Mouse (Mus musculus) hindbrain, embryonic 15.5 days (tissue): ENCODE results near the gene Celf3. TPM values are rescaled to one million over a fixed set of nuclear protein-coding genes. Genes with fewer than 3 reads are reported as not detected.

Experiments used
- polyA plus RNA-seq: library from polyadenylated mRNA; unstranded; fragments of >200 nt; fragmentation: Nextera tagmentation; extraction: Ambion mirVana; gene quantifications from 2 replicates; pipeline ENCODE4 v1.2.1, GENCODE M21; 2015

Gene Celf3
- polyA plus RNA-seq, 1 experiment from 2014 or later = 219 TPM

Other genes starting within 250 kb of the Celf3 start
- gene Gm4778, start 214.3 kb upstream of the Celf3 start, polyA plus RNA-seq = not detected in 2 replicates
- gene Them4, start 168.2 kb upstream of the Celf3 start, polyA plus RNA-seq = 56.1 and 57.7 TPM in 2 replicates
- 0.19 and 0.21 TPM in 2 replicates for gene Them5, start 136.2 kb upstream of the Celf3 start, polyA plus RNA-seq
- gene C2cd4d, start 115.9 kb upstream of the Celf3 start, polyA plus RNA-seq = 2.4 and 3.3 TPM in 2 replicates
- gene Rorc, start 105.5 kb upstream of the Celf3 start, polyA plus RNA-seq = 0.49 TPM in 2 replicates
- gene Lingo4, start 79.8 kb upstream of the Celf3 start, polyA plus RNA-seq = 1.7 and 1.8 TPM in 2 replicates
- 50.7 and 53.5 TPM in 2 replicates for gene Tdrkh, start 65.0 kb upstream of the Celf3 start, polyA plus RNA-seq
- 60.6 and 61.0 TPM in 2 replicates for gene Mrpl9, start 35.0 kb upstream of the Celf3 start, polyA plus RNA-seq
- 1.4 and 1.6 TPM in 2 replicates for gene Oaz3, start 34.4 kb upstream of the Celf3 start, polyA plus RNA-seq
- 20.0 and 21.0 TPM in 2 replicates for gene Riiad1, start 2.0 kb downstream of the Celf3 start, polyA plus RNA-seq
- gene Snx27, start 104.4 kb downstream of the Celf3 start, polyA plus RNA-seq = 95.4 and 100 TPM in 2 replicates
- not detected in 2 replicates for gene Gm10972, start 164.8 kb downstream of the Celf3 start, polyA plus RNA-seq
- gene Tuft1, start 180.6 kb downstream of the Celf3 start, polyA plus RNA-seq = 6.5 and 8.0 TPM in 2 replicates
- 0.37 and 0.65 TPM in 2 replicates for gene Selenbp2, start 215.3 kb downstream of the Celf3 start, polyA plus RNA-seq